Mouse (Mus musculus): ENCODE results near the gene Ampd3. TPM values are rescaled to one million over a fixed set of nuclear protein-coding genes. Genes with fewer than 3 reads are reported as not detected.
A peak's percentile ranks its signal among the peaks of the same experiment; 100 is the strongest.

Gene Ampd3
- polyA plus RNA-seq, 1 experiment, result 6.9 TPM

DNA sequence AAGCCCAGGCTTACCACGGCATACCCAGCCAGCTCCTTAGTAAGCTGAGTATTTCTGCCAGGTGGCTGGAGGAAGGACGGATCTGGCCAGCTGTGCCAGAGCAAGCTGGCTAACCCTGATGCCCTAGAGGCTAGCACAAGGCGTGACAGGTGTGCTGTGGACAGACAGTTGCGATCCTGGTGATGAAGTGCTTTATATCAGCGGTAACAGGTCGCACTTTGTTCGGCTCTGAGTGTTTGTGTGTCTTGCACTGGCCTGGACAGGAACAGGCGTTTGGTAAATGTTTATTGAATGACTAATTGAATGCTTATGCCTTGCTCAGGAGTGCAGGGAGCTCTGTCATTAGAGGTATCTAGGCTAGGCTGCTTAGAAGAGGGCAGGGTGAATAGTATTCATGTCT lies 17.0 kb downstream of the Ampd3 start:
- Histone ChIP-seq H3K4me3 (ENCODE audit: low read depth, low read length) (no peak overlapping the region), H3K27ac (ENCODE audit: insufficient read depth, low read depth, low read length) (peak overlapping the region; percentile 78), H3K4me1 (ENCODE audit: control insufficient read depth, insufficient read depth, insufficient read length, low read length) (peaks cover 21% of the 10 kb centered on the region; the same call in 1 of the 2 replicates), H3K27me3 (ENCODE audit: control insufficient read depth, insufficient read depth, low read length) (no peaks in the 10 kb centered on the region), H3K36me3 (ENCODE audit: control insufficient read depth, insufficient read depth, low read length) (peaks cover 3% of the 10 kb centered on the region; the same call in 1 of the 2 replicates)
- 15% methylated on average over 8 of the region's 8 CpGs for WGBS
- no peak for TF ChIP-seq POLR2A (IDR thresholded peaks at IDR 0.05; ENCODE audit: low read depth, low read length)
- TF ChIP-seq CTCF (IDR thresholded peaks at IDR 0.05; ENCODE audit: extremely low read depth, insufficient read length, insufficient replicate concordance, low read depth, low read length), result no peak

DNA sequence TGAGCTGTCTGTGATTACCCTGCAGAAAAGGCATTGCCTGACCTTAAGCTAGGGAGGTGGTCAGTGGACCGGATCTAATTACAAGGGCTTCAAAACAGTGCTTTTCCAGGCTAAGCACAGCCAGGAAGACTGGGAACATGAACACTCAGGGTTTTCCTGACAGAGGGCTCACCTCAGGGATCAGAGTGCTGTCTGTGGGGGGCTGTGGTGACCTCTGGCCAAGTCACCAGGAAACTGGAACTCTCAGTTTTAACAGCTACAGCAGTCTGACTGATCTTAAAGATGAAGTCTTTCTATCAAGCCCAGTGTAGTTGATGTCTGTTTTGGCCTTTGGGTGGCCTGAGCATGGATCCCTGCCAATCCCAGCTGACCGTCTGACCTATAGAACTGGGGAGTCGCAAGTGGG lies 17.7 kb downstream of the Ampd3 start:
- 76% methylated on average over 3 of the region's 3 CpGs for WGBS
- H3K27me3 ChIP-seq (ENCODE audit: control insufficient read depth, insufficient read depth, low read length), result no peaks in the 10 kb centered on the region
- no peaks in the 10 kb centered on the region; the same call in 1 of the 2 replicates for H3K36me3 ChIP-seq (ENCODE audit: control insufficient read depth, insufficient read depth, low read length)
- peaks cover 21% of the 10 kb centered on the region; the same call in 1 of the 2 replicates for H3K4me1 ChIP-seq (ENCODE audit: control insufficient read depth, insufficient read depth, insufficient read length, low read length)
- TF ChIP-seq POLR2A (IDR thresholded peaks at IDR 0.05; ENCODE audit: low read depth, low read length) (no peak), CTCF (IDR thresholded peaks at IDR 0.05; ENCODE audit: extremely low read depth, insufficient read length, insufficient replicate concordance, low read depth, low read length) (no peak)
- H3K27ac ChIP-seq (ENCODE audit: insufficient read depth, low read depth, low read length), result peak overlapping the region; percentile 55
- no peak overlapping the region for H3K4me3 ChIP-seq (ENCODE audit: low read depth, low read length)

DNA sequence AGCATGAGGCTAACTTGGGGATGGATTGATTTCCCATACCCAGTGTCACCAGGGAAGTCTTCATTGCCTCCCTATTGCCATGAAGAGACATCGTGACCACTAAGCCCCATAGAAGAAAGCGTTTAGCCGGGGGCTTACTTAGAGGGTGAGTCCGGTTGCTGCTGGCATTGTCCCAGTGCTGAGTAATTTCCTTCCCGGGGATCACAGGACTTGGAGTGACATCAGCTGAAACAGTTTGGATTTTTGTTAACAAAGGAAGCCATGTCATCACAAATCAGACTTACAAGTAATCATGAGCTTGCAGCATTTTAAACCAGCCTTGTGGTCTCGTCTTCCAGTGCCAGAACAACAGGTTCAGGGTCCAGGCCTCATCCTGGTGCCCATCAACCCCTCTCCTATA lies 19.3 kb downstream of the Ampd3 start:
- H3K4me1 ChIP-seq (ENCODE audit: control insufficient read depth, insufficient read depth, insufficient read length, low read length), result peaks cover 24% of the 10 kb centered on the region
- H3K27me3 ChIP-seq (ENCODE audit: control insufficient read depth, insufficient read depth, low read length), result no peaks in the 10 kb centered on the region
- no peak overlapping the region for H3K4me3 ChIP-seq (ENCODE audit: low read depth, low read length)
- 76% methylated on average over 6 of the region's 6 CpGs for WGBS
- no peak overlapping the region for H3K27ac ChIP-seq (ENCODE audit: insufficient read depth, low read depth, low read length)
- H3K36me3 ChIP-seq (ENCODE audit: control insufficient read depth, insufficient read depth, low read length), result no peaks in the 10 kb centered on the region; the same call in 1 of the 2 replicates
- TF ChIP-seq POLR2A (IDR thresholded peaks at IDR 0.05; ENCODE audit: low read depth, low read length) (no peak), CTCF (IDR thresholded peaks at IDR 0.05; ENCODE audit: extremely low read depth, insufficient read length, insufficient replicate concordance, low read depth, low read length) (no peak)

DNA sequence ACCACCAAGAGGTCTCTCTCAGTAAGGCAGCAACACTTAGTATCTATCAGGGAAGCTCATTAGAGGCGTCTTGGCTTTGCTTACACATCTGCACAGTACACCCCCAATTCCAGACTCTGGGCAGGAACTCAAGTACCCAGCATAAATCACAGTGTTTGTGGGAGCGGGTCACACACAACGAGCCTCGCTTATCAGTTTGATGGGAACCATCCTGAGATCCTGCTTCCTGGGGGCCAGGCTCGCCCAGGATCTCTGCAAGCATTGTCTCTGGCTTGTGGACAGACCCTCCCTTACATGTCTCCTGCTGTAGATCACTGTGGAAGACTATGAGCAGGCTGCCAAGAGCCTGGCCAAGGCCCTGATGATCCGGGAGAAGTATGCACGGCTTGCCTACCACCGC lies 22.9 kb downstream of the Ampd3 start:
- peaks cover 27% of the 10 kb centered on the region for H3K4me1 ChIP-seq (ENCODE audit: control insufficient read depth, insufficient read depth, insufficient read length, low read length)
- whole genome bisulfite sequencing, result 82% methylated on average over 8 of the region's 8 CpGs

DNA sequence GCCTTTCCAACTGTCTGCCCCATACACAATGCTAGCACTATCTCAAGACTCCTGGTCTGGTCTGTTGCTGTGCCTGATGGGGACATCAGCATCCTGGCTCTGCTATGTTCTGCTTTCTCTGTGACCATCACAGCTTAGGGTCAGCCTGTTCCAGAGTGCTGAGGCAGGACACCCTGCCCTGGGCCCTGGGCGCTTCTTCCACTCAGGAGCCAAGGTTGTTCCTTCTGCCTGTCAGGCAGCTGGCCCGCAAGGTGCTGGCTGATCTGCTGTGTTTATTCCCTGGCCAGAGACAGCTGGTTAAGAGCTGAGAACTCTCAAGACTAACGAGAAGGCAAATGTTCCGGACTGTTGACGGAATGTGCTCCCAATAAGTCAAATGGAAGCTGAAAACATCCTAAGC lies 24.2 kb downstream of the Ampd3 start:
- Histone ChIP-seq H3K4me3 (ENCODE audit: low read depth, low read length) (no peak overlapping the region), H3K27ac (ENCODE audit: insufficient read depth, low read depth, low read length) (peak overlapping the region; percentile 82), H3K36me3 (ENCODE audit: control insufficient read depth, insufficient read depth, low read length) (no peaks in the 10 kb centered on the region; the same call in none of the 2 replicates), H3K27me3 (ENCODE audit: control insufficient read depth, insufficient read depth, low read length) (no peaks in the 10 kb centered on the region), H3K4me1 (ENCODE audit: control insufficient read depth, insufficient read depth, insufficient read length, low read length) (peaks cover 24% of the 10 kb centered on the region)
- 25% methylated on average over 5 of the region's 5 CpGs for WGBS
- TF ChIP-seq POLR2A (IDR thresholded peaks at IDR 0.05; ENCODE audit: low read depth, low read length) (no peak), CTCF (IDR thresholded peaks at IDR 0.05; ENCODE audit: extremely low read depth, insufficient read length, insufficient replicate concordance, low read depth, low read length) (no peak)

More for the DNA sequence above, 22.9 kb downstream of the Ampd3 start:
- TF ChIP-seq POLR2A (IDR thresholded peaks at IDR 0.05; ENCODE audit: low read depth, low read length) (no peak), CTCF (IDR thresholded peaks at IDR 0.05; ENCODE audit: extremely low read depth, insufficient read length, insufficient replicate concordance, low read depth, low read length) (no peak)
- Histone ChIP-seq H3K4me3 (ENCODE audit: low read depth, low read length) (no peak overlapping the region), H3K27ac (ENCODE audit: insufficient read depth, low read depth, low read length) (no peak overlapping the region), H3K27me3 (ENCODE audit: control insufficient read depth, insufficient read depth, low read length) (no peaks in the 10 kb centered on the region), H3K36me3 (ENCODE audit: control insufficient read depth, insufficient read depth, low read length) (no peaks in the 10 kb centered on the region; the same call in none of the 2 replicates)

DNA sequence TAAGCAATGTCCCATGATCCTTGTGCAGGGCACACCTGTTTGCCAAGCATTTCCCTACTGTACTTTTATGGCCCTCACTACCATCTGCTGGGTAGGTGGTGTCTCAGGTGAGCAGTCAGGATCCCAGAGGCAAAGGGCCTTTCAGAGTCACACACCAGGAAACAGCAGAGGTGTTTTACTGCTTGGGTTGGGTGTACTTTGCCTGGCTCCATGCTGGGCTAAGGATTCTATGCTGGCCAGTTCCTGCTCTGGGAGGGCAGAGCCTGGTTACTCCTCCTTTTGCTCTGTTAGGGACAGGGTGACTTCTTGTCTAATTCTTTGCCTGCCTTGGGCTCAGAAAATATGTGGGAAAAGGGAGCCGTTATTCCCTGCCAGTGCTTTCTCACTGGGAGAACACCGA lies 24.8 kb downstream of the Ampd3 start:
- Histone ChIP-seq H3K27ac (ENCODE audit: insufficient read depth, low read depth, low read length) (peak overlapping the region; percentile 82), H3K4me1 (ENCODE audit: control insufficient read depth, insufficient read depth, insufficient read length, low read length) (peaks cover 24% of the 10 kb centered on the region), H3K4me3 (ENCODE audit: low read depth, low read length) (no peak overlapping the region), H3K36me3 (ENCODE audit: control insufficient read depth, insufficient read depth, low read length) (peaks cover 1% of the 10 kb centered on the region), H3K27me3 (ENCODE audit: control insufficient read depth, insufficient read depth, low read length) (no peaks in the 10 kb centered on the region)
- 32% methylated on average over 2 of the region's 2 CpGs for WGBS
- TF ChIP-seq POLR2A (IDR thresholded peaks at IDR 0.05; ENCODE audit: low read depth, low read length) (no peak), CTCF (IDR thresholded peaks at IDR 0.05; ENCODE audit: extremely low read depth, insufficient read length, insufficient replicate concordance, low read depth, low read length) (no peak)

DNA sequence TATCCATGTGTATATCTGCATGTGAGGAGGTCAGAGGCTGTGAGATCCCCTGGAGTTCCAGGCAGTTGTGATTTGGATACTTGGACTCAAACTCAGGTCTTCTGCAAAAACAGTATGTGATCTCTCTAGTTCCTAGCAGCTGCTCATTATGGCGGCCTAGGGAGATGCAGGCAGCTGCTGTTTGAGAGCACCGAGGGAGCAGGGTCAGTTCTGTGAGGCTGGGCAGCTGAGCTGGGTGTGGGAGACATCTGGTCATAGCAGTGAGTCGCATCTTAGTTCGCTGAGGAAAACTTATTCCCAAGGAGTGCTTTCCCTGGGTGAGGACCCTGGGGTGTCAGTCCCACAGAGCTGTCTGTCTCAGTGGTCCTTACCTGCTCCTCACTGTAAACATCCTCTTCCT lies 26.7 kb downstream of the Ampd3 start:
- no peak for TF ChIP-seq CTCF (IDR thresholded peaks at IDR 0.05; ENCODE audit: extremely low read depth, insufficient read length, insufficient replicate concordance, low read depth, low read length)
- TF ChIP-seq POLR2A (IDR thresholded peaks at IDR 0.05; ENCODE audit: low read depth, low read length), result no peak
- Histone ChIP-seq H3K4me1 (ENCODE audit: control insufficient read depth, insufficient read depth, insufficient read length, low read length) (peaks cover 24% of the 10 kb centered on the region), H3K27ac (ENCODE audit: insufficient read depth, low read depth, low read length) (no peak overlapping the region), H3K36me3 (ENCODE audit: control insufficient read depth, insufficient read depth, low read length) (peaks cover 1% of the 10 kb centered on the region), H3K4me3 (ENCODE audit: low read depth, low read length) (no peak overlapping the region), H3K27me3 (ENCODE audit: control insufficient read depth, insufficient read depth, low read length) (no peaks in the 10 kb centered on the region)
- 81% methylated on average over 4 of the region's 4 CpGs for WGBS

Measured in small intestine, adult 2 months (tissue).